Mouse (Mus musculus) retina, postnatal 7 days (tissue): ENCODE results near the gene Coa6.

Experiments
- DNase-seq: peaks from one replicate; pipeline ENCODE4 v3.0.0-alpha.2; 2012; ENCODE audit warnings: low read depth, low spot score

Gene Coa6

GRCm38 (mm10) chr8:126464071-126464470 lies 41.8 kb downstream of the Coa6 start:
- no peak for DNase-seq

DNA sequence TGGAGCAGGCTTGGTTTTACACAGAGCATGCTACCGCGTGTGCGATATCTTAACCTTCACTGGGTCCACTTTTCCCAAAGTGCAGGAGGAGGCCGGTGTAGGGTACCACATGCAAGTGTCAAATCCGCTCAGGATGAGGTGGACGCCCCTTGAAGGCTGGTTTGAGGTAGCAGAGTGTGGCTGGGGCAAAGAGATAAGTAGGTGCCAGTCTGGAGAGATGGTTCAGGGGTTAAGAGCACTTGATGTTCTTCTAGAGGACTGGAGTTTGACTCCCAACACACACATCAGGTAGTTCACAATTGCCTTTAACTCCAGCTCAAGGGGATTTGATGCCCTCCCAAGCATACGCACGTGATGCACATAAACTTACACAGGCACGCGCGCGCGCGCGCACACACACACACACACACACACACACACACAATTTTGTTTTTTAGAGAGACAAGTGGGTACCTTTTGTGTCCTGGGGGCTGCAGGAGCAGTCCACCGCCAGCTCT lies 51.5 kb downstream of the Coa6 start:
- no peak for DNase-seq

GRCm38 (mm10) chr8:126474299-126475187 lies 52.2 kb downstream of the Coa6 start, which contains the start of gene Tarbp1:
Gene Tarbp1 (minus strand): TSS chr8:126475065.
- DNase-seq = peak; percentile 80
